Mouse (Mus musculus): ENCODE data around the gene Polg2.
"Not testable (repeated sequence)": the region's sequence is repeated elsewhere in the genome, so short reads cannot be mapped to it uniquely, and the experiment has no call there.

Polg2 gene

GRCm38 (mm10) chr11:106728402-106729366, 50.7 kb downstream of the Polg2 start:
- in situ Hi-C loops (cut with MboI, MseI): no loop called here

- in situ Hi-C loops (cut with MboI, MseI): no loop called here
Observed at GRCm38 (mm10) chr11:106727967-106728366, 51.4 kb downstream of the Polg2 start.

GRCm38 (mm10) chr11:106724916-106725235, 54.5 kb downstream of the Polg2 start:
- in situ Hi-C loops (cut with MboI, MseI): not testable (repeated sequence)

GRCm38 (mm10) chr11:106724176-106724915, 55.0 kb downstream of the Polg2 start:
- in situ Hi-C loops (cut with MboI, MseI): no loop called here

GRCm38 (mm10) chr11:106723611-106724125, 55.7 kb downstream of the Polg2 start:
- in situ Hi-C loops (cut with MboI, MseI): no loop called here

GRCm38 (mm10) chr11:106722831-106723361, 56.4 kb downstream of the Polg2 start:
- in situ Hi-C loops (cut with MboI, MseI): no loop called here

- in situ Hi-C loops (cut with MboI, MseI): no loop called here
Observed at GRCm38 (mm10) chr11:106720379-106720778, 59.0 kb downstream of the Polg2 start.

Data from T-helper 1 cell (primary cell).